Mouse (Mus musculus): ENCODE data around the gene Aqp11. TPM values are rescaled to one million over a fixed set of nuclear protein-coding genes. Genes with fewer than 3 reads are reported as not detected.

Gene Aqp11
- total RNA-seq, 2 experiments from 2014 or later: 0.34 to 3.5 TPM

DNA sequence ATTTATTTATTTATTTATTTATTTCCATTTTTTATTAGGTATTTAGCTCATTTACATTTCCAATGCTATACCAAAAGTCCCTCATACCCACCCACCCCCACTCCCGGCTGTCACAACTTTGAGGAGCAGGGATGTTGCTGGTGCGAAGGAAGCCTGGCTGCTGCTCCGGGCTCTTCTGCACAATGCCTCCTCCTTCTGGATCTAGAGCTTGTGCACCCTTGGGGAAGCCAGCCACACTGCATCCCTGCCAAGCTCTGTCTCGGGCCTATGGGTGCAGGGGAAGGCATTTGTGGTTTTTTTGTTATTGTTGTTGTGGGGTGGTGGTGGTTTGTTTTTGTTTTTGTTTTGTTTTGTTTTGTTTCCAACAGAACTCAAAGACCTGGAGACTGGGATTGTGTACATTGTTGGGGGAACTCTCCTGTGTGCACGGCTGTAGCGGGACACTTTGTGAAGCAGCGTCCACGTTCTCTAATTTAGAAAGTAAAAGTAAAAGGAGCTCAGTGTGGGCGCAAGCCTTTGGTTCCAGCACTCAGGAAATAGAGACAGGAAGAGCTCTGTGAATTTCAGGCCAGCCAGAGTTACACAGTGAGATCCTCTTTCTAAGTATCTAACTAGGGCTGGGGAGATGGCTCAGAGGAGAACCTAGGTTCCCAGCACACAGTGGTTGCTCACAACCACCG, 10.6 kb upstream of the Aqp11 start:
- ATAC-seq (replicated peaks; ENCODE audit: low FRiP score, poor library complexity, severe bottlenecking): peak; percentile 22

DNA sequence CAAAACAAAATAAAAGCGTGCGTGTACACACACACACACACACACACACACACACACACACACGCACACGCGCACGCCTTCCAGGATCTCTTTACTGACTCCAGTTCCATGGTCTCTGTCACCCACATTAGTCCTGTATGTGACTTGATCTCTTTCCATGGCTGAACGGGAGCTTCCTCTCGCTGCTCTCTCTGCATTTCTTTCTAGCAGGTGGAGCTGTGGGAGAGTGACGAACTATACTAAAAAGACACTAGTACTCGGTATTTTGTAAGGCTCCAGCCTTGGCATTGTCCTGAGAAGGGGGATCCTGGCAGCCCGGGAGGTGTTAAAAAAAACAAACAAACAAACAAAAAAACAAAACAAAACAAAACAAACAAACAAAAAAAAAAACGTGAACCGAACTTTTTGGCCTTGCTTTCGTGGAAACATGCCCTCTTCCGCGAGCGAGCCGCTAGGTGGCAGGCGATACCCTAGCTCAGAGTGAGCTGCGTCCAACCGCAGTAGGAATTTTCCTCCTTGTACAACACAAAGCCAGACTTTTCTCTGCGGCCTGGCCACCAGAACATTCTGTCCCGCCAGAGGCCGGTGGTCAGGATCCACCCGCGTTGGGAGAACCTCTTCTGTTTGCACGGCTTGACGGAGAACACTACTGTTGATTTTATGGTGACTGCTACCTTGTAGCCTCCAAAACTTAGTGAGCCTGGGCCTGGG, 9.9 kb upstream of the Aqp11 start:
- ATAC-seq (replicated peaks; ENCODE audit: low FRiP score, poor library complexity, severe bottlenecking): peak; percentile 79

DNA sequence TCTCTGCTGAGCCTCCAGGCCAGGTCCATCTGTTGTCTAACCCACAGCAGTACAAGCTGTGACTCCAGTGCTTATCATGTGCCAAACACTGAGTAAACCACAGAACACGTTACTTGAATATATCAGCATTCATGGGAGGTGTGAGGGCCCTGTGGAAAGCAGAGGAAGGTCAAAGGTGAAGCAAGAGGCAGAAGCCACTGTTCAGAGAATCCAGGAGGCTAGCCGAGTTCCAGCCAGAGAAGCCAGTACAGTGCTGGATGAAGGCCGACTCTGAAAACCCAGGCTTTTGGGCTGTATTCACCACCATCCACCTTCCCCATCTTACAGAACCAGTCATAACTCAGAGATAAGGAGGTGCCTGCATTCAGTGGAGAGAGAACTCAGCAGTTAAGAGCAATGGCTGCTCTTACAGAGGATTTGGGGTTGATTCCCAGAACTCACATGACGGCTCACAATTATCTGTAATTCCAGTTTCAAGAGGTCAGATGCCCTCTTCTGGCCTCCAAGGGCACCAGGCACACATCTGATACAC, 9.2 kb upstream of the Aqp11 start:
- peak; percentile 33 for ATAC-seq (replicated peaks; ENCODE audit: low FRiP score, poor library complexity, severe bottlenecking)

DNA sequence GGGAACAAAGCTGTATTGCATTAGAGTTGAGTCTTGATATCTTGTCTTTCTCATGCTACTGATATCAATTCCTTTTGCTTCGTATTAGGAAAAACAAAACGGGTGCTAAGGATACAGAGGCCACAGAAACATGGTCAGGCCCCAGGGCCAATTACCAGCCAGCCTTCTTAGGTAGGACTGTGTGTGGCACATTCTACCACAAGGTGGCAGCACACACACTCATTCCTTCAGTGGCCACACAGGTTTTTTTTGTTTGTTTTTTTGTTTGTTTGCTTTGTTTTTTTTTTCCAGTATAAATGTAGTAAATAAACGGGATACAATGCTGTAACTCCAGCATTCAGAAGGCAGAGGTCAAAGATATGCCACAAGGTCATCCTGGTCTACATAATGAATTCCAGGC, 7.2 kb upstream of the Aqp11 start:
- ATAC-seq (replicated peaks; ENCODE audit: low FRiP score, poor library complexity, severe bottlenecking): 0 out of 2 replicates have a peak, but pooled peaks have one; percentile 47

DNA sequence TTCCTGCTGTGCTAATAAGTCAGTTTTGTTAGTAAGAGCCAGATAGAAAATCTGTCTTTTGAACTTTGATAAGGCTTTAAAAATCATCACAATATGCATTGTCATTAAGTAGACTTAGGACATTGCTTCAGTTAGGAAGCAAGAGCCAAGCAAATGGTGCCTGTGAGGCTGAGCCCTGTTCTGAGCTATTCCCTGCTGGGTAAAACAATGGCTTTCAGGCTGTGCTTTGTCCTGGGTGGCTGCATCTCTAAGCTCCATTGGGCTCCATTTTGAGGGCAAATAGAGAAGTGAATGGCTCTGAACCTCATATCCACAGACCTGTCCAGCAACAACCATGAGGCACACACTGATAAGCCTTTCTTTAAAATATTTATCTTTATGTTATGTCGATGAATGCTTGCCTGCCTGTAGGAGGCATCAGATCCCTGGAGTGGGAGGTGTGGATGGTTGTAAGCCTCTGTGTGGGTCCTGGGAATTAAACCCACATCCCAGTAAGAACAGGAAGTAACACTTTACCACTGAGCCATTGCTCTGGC, 3.7 kb upstream of the Aqp11 start:
- ATAC-seq (replicated peaks; ENCODE audit: low FRiP score, poor library complexity, severe bottlenecking): no peak

DNA sequence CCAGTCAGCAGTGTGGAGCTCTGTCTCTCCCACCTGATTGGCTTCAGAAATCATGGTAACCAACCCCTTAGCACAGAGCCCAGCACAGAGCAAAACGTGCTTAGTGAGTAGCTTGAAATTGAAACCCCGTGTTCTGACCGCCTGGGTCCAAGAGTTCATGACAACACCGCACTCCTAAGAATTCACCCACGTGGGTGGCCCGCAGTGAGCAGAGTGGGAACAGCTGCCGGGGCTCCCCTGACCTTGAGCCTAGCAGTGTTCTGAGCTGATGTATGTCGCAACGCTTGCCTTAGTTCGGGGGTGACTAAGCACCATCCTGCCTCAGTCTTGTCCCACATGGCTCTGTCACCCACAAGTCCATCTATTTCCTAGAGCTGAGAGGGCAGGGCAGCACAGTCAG, 2.9 kb upstream of the Aqp11 start:
- no peak for ATAC-seq (replicated peaks; ENCODE audit: low FRiP score, poor library complexity, severe bottlenecking)

DNA sequence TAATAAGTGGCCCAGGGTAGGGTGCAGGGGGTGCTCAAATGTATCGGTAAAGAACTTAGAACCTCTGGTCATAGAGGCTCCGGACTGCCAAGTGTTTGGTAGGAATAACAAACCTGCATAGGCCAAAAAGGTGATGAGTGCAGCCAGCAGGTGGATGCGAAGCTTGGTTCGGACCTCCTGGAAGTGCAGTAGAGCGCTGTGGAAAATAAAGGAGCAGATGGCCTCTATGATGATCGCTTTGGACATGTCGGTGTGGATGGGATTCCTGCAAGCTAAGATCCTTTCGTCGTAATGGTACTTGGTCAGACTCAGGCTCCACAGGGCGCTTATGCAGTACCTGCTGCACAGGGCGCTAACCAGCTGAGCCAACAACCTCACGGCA, 842 bp downstream of the Aqp11 start:
- no peak for ATAC-seq (replicated peaks; ENCODE audit: low FRiP score, poor library complexity, severe bottlenecking)

DNA sequence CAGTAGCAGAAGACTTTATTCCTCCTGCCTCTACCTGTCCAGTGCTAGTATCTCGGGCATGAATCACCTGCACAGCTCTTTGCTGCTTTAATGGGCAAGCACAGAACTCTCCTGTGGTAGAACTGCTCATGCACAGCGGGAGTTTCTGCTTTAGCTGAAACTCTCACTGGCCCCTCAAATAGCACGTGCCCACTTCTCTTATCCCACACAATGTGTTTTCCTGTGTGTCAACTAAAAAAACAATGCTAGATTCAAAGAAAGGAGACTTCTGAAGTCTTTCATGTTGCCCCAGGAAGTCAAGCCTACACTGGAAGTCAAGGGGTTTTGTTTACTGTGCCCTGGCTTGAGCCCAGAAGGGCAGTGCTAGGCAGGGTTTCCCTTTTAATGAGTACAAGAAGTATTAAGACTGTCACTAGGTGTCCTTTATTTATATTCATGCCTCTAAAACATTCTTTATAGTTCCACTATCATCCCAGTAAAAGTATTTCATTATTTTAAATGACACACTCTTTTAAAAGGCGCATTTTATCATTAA, 2.1 kb downstream of the Aqp11 start:
- ATAC-seq (replicated peaks; ENCODE audit: low FRiP score, poor library complexity, severe bottlenecking): no peak

DNA sequence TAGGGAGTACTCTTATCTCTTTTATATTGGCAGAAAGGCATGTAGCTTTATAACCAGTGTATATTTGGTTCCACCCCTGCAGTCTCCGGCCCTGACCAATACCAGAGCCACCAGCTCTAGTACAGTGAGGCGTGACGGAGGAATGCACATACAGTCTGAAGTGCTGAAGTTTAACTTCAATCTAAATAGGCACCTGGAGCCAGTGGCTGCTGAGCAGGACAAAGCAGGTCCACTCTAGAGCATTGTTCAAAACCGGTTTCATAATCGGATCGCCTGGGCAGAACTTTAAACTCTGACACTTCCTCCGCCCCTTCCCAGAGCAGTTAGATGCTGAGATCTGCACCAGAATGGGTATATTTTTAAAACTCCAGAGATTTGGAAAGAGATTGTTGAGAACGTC, 3.1 kb downstream of the Aqp11 start:
- no peak for ATAC-seq (replicated peaks; ENCODE audit: low FRiP score, poor library complexity, severe bottlenecking)

DNA sequence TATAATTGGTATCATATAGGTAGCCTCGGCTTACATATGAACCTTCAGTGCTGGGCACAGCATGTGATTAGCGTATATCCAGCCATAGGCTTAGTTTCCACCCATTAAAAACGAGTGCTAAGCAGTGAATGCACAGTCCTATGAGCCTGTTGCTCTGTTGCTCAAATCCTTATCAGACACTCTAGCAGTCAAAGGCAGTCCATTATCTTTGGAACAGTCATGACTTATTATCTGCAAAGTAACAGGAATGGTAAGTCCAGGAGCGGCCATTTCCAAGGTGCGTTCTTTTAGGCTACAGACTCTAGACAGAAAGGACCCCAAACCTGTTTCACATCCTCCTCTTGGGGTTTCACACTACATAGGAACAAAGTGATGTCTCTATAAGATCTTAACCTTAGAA, 4.5 kb downstream of the Aqp11 start:
- no peak for ATAC-seq (replicated peaks; ENCODE audit: low FRiP score, poor library complexity, severe bottlenecking)

DNA sequence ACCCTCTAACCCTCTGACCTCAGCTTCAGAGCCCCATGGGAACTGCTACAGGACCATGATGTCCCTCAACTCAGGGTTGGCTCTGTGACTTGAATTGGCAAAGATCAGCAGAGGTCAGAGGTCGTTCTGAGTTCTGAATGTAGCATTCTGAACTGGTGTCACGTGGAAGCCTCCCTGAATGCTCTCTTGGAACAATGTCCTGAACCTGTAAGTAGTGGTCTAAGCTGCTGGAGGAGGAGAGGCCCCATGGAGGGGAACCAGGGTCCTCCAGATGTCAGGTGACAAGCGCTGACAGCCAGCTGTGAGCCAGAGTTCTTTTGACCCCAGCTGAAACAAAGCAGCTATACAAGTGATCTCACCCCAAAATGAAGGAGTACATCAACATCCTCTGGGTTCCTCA, 7.7 kb downstream of the Aqp11 start:
- no peak for ATAC-seq (replicated peaks; ENCODE audit: low FRiP score, poor library complexity, severe bottlenecking)

DNA sequence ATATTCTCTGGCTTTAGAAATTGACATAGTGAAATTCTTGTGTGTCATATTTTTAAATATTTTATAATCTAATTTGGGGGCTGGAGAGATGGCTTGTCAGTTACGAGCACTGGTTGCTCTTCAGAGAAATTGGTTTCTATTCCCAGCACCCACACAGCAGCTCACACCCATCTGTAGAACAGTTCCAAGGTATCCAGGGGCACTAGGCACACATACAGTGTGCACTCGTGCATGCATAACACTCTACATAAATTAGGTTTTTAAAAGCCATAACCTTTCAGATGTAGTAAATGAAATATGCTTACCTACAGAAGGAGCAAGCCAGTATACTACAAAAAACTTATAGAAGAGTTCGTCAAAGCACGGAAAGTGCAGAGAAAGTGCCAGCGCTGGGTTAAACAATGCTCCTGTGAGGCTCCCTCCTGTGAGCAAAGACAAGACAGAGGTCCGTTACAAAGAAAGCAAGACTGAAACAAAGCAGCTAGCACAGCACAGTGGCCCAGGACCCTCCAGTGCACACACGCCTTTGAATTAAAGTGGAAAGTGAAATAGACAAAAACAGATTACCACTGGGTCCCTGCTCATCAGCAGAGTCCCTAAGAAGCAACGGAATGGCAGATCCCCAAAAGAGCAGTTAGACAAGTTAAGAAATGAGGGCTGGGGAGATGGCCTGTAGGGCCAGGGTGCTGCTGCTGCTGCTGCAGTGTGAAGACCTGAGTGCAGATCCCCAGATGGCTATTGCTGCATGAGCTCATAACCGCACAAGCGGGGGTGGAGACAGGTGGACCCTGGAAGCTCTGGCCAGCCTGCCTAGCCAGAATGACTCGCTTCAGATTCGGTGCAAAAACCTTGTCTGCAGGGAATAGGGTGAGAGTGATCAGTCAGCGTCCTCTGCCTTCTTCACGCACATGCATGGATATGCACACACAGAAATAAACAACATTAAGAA, 9.1 kb downstream of the Aqp11 start:
- ATAC-seq (replicated peaks; ENCODE audit: low FRiP score, poor library complexity, severe bottlenecking): no peak

DNA sequence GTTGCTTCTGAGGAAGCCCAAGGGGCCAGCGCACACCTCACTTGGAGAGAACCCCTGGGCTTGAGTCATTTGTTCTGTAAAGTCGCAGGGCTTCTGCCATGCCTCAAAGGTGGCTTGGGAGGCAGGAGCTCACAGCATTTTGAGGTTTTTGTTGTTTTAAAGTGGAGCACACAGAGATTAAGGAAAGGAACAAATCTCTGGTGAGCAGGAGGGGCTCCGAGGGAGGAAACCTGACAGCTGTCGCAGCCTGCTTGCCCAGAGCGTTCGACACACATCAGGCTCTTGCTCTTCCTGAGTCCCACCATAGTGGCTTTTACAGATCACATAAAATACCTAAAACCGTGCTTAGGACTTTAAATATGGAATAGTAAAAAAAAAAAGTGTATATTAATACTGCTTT, 11.3 kb downstream of the Aqp11 start:
- ATAC-seq (replicated peaks; ENCODE audit: low FRiP score, poor library complexity, severe bottlenecking): no peak

DNA sequence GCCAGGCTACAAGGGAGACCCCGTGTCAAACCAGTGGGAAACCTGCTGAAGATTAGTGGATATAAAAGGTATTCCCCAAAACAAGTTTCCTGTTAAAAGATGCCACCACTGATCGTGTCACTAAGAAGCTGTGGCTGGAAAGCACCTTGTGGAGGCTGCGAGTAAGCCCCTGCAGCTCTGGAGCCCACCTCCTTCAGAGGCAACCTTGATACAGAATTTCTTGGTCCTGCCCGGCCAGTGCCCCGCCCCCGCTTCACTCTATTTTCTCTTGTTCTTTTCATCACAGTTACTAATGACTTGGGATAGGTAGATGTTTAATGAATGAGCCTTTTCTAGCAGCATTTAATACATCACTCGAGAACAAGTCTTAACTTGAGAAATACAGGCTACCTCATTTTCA, 12.0 kb downstream of the Aqp11 start:
- no peak for ATAC-seq (replicated peaks; ENCODE audit: low FRiP score, poor library complexity, severe bottlenecking)

DNA sequence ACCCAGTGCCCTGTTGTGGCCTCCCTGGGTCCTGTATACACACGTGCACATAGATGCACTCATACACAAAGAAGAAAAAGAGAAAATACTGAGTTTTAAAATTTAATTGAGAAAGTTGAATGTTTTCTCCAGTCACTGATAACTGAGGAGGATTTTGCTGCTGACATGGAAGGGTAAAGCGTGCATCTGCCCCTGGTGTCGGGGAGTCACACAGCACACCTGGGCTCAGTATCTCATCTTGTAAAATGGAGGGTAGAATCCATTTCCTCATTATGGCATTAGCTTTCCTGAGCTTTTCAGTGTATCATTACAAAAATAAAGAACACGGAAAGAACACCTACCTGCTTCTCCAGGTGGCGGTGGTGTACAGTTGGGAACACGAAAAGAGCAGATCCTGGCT, 12.7 kb downstream of the Aqp11 start:
- ATAC-seq (replicated peaks; ENCODE audit: low FRiP score, poor library complexity, severe bottlenecking): no peak

DNA sequence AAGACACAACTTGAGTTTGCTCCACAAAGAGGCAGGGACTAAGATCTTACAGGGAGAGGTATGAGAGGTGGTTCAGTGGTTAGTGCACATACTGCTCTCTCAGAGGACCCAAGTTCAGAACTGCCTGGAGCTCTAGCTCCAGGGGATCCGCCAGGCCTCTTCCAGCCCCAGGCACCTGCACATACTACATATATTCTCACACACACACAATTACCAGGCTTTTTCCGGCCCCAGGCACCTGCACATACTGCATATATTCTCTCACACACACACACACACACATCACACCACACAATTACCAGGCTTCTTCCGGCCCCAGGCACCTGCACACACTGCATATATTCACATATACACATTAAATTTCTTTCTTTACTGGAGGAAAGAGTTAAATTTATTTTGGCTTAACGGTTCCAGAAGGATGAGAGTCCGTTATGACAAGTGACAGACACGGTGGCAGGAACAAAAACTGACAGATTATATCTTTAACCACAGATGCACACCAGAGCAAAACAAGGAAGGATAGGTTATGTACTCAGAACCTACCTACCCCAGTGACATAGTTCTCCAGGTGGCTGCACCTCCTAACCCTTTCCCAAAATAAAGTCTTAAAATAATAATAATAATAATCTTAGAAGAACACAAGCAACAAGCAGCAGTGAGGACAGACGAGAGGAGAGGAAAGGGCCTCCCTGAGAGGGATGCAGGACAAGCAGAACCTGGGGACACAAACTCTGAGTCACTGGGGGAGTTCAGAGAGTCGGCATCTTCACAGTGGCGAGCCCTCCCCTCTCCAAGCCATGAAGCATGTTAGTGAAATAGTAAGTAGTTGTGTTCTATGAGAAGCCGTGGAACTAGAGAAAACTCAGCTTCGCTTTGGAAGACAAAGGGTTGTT, 14.2 kb downstream of the Aqp11 start:
- no peak for ATAC-seq (replicated peaks; ENCODE audit: low FRiP score, poor library complexity, severe bottlenecking)

DNA sequence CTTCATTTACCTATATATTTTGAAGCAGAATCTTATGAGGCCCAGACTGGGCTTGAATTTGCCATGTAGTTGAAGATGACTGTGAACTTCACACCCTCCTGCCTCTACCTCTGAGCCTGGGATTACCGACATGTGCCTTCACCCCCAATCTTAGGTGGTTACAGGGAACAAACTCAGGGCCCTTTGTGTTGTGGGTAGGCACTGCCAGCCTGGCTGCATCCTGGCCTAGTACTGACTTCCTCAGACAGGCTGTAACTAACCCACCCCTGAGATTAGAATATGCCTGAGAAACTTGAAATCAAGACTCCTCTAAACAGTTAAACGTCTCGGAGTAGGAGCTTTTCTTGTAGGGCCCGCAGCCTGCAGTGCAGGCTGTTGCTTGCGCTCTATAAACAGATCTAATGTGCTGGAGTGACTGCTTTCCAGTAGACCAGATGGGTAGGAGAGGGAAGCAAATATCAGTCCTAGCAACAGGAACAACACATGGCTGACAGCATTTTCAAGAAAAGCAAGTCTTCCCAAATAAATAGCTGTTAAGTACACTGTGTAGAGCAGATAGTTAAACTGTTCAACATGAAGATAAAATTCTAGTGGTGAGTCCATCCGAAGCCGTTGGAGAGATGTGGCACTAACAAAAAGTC, 15.7 kb downstream of the Aqp11 start:
- no peak for ATAC-seq (replicated peaks; ENCODE audit: low FRiP score, poor library complexity, severe bottlenecking)

DNA sequence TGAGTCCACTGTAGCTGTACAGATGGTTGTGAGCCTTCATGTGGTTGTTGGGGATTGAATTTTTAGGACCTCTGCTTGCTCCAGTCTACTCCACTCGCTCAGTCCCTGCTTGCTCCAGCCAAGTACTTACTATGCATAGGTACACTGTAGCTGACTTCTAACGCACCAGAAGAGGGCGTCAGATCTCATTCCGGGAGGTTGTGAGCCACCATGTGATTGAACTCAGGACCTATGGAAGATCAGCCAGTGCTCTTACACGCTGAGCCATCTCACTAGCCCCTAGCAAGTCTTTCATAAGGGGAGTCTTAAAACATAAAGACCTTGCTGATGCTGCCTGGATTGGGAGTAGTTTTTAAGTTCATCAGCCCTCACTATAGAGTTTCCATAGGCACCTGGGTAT, 18.0 kb downstream of the Aqp11 start:
- no peak for ATAC-seq (replicated peaks; ENCODE audit: low FRiP score, poor library complexity, severe bottlenecking)
